Mouse (Mus musculus) erythroblast, embryonic 14.5 days (primary cell): ENCODE data around the gene Rars2. TPM values are rescaled to one million over a fixed set of nuclear protein-coding genes. Genes with fewer than 3 reads are reported as not detected.

Experiments
- H3K27me3 ChIP-seq: 2 replicates; pipeline ENCODE4 v1.6.1; 2012; ENCODE audit warnings: inconsistent platforms; ENCODE audit not compliant: control insufficient read depth
- H3K36me3 ChIP-seq: 2 replicates; pipeline ENCODE4 v1.6.1; 2012; ENCODE audit warnings: mild to moderate bottlenecking, inconsistent platforms; ENCODE audit not compliant: control insufficient read depth
- H3K4me1 ChIP-seq: 2 replicates; pipeline ENCODE4 v1.6.1; 2012; ENCODE audit warnings: inconsistent platforms; ENCODE audit not compliant: control insufficient read depth
- H3K4me3 ChIP-seq: replicated peaks from 2 replicates; pipeline ENCODE3; 2012; ENCODE audit warnings: moderate library complexity, mild to moderate bottlenecking, inconsistent platforms
- H3K9me3 ChIP-seq: 2 replicates; pipeline ENCODE4 v1.6.1; 2012; ENCODE audit warnings: low read length, inconsistent platforms, mixed read lengths; ENCODE audit not compliant: control insufficient read depth
- GATA1 ChIP-seq: IDR thresholded peaks from 2 replicates; pipeline ENCODE4 v1.6.1; 2012; ENCODE audit warnings: low read length, inconsistent platforms, mixed read lengths
- TAL1 ChIP-seq: IDR thresholded peaks from 3 replicates; pipeline ENCODE4 v1.6.1; 2012; ENCODE audit warnings: low read length, inconsistent platforms, mixed read lengths
- polyA plus RNA-seq: library from polyadenylated mRNA; stranded (reverse); fragments of >175 nt; gene quantifications from 2 replicates; pipeline ENCODE4 v1.2.3, GENCODE M21; 2012

Rars2 gene
- polyA plus RNA-seq, 1 experiment = 0.14 TPM

- Histone ChIP-seq H3K4me3 (no peak overlapping the region), H3K4me1 (no peaks in the 10 kb centered on the region), H3K27me3 (no peaks in the 10 kb centered on the region), H3K36me3 (peaks cover 65% of the 10 kb centered on the region), H3K9me3 (no peaks in the 10 kb centered on the region)
- TF ChIP-seq TAL1 = no peak
- TF ChIP-seq GATA1 = no peak
These were observed 46.8 kb downstream of the Rars2 start for GRCm38 (mm10) chr4:34661514-34661913.

GRCm38 (mm10) chr4:34661927-34662326, 47.2 kb downstream of the Rars2 start:
- no peaks in the 10 kb centered on the region for H3K27me3 ChIP-seq
- H3K4me1 ChIP-seq = no peaks in the 10 kb centered on the region
- TF ChIP-seq GATA1 = no peak
- TF ChIP-seq TAL1 = no peak
- peaks cover 66% of the 10 kb centered on the region for H3K36me3 ChIP-seq
- H3K4me3 ChIP-seq = no peak overlapping the region
- no peaks in the 10 kb centered on the region for H3K9me3 ChIP-seq

GRCm38 (mm10) chr4:34667923-34668322, 53.2 kb downstream of the Rars2 start:
- Histone ChIP-seq H3K36me3 (peaks cover 54% of the 10 kb centered on the region), H3K4me1 (no peaks in the 10 kb centered on the region), H3K27me3 (no peaks in the 10 kb centered on the region), H3K4me3 (no peak overlapping the region), H3K9me3 (no peaks in the 10 kb centered on the region)
- TF ChIP-seq TAL1 (no peak), GATA1 (no peak)

GRCm38 (mm10) chr4:34673721-34674120, 59.0 kb downstream of the Rars2 start:
- H3K27me3 ChIP-seq = no peaks in the 10 kb centered on the region
- H3K9me3 ChIP-seq = no peaks in the 10 kb centered on the region
- H3K4me1 ChIP-seq = no peaks in the 10 kb centered on the region
- no peak for TF ChIP-seq TAL1
- no peak for TF ChIP-seq GATA1
- H3K36me3 ChIP-seq = peaks cover 31% of the 10 kb centered on the region
- no peak overlapping the region for H3K4me3 ChIP-seq

- H3K4me1 ChIP-seq = peaks cover 4% of the 10 kb centered on the region
- H3K4me3 ChIP-seq = no peak overlapping the region
- no peak for TF ChIP-seq GATA1
- TF ChIP-seq TAL1 = no peak
- H3K27me3 ChIP-seq = no peaks in the 10 kb centered on the region
- H3K36me3 ChIP-seq = peaks cover 24% of the 10 kb centered on the region
- H3K9me3 ChIP-seq = no peaks in the 10 kb centered on the region
These were observed 65.8 kb downstream of the Rars2 start for GRCm38 (mm10) chr4:34680530-34680929.

GRCm38 (mm10) chr4:34686874-34687567, 72.3 kb downstream of the Rars2 start, which contains the start of gene Slc35a1:
Slc35a1 (minus strand) TSS chr4:34687438.
- Histone ChIP-seq H3K4me3 (peak within 1 kb of the TSS; percentile 93), H3K27me3 (no peaks in the 10 kb centered on the region), H3K4me1 (peaks cover 24% of the 10 kb centered on the region), H3K9me3 (no peaks in the 10 kb centered on the region), H3K36me3 (peaks cover 11% of the 10 kb centered on the region)
- TF ChIP-seq GATA1 (no peak), TAL1 (no peak)

- Histone ChIP-seq H3K4me1 (peaks cover 24% of the 10 kb centered on the region), H3K9me3 (no peaks in the 10 kb centered on the region), H3K36me3 (peaks cover 2% of the 10 kb centered on the region; the same call in 1 of the 2 replicates), H3K4me3 (no peak overlapping the region), H3K27me3 (no peaks in the 10 kb centered on the region)
- TF ChIP-seq TAL1 (no peak), GATA1 (no peak)
These were observed 73.3 kb downstream of the Rars2 start for GRCm38 (mm10) chr4:34688021-34688420.

- H3K4me3 ChIP-seq = no peak overlapping the region
- TF ChIP-seq GATA1 = no peak
- no peak for TF ChIP-seq TAL1
- H3K9me3 ChIP-seq = no peaks in the 10 kb centered on the region
- H3K4me1 ChIP-seq = no peaks in the 10 kb centered on the region
- no peaks in the 10 kb centered on the region for H3K36me3 ChIP-seq
- H3K27me3 ChIP-seq = no peaks in the 10 kb centered on the region
These were observed 86.8 kb downstream of the Rars2 start for GRCm38 (mm10) chr4:34701528-34701927.

GRCm38 (mm10) chr4:34702231-34702630, 87.5 kb downstream of the Rars2 start:
- Histone ChIP-seq H3K36me3 (no peaks in the 10 kb centered on the region), H3K9me3 (no peaks in the 10 kb centered on the region), H3K27me3 (no peaks in the 10 kb centered on the region), H3K4me1 (no peaks in the 10 kb centered on the region), H3K4me3 (no peak overlapping the region)
- no peak for TF ChIP-seq TAL1
- no peak for TF ChIP-seq GATA1
